Mouse (Mus musculus) gonadal fat pad, adult 2 months (tissue): ENCODE measurements around the gene Vps35. TPM values are rescaled to one million over a fixed set of nuclear protein-coding genes. Genes with fewer than 3 reads are reported as not detected.
A peak's percentile ranks its signal among the peaks of the same experiment; 100 is the strongest.

ENCODE experiments used
- DNase-seq: peaks from one replicate; pipeline ENCODE4 v3.0.0-alpha.2; 2012; ENCODE audit warnings: low read depth
- polyA plus RNA-seq: library from polyadenylated mRNA; depleted of rRNA; stranded (reverse); fragments of >200 nt; gene quantifications from 2 replicates; pipeline ENCODE4 v1.2.3, GENCODE M21; 2012; rRNA removed

Gene Vps35
- 30.7 and 33.1 TPM in 2 replicates for polyA plus RNA-seq

GRCm38 (mm10) chr8:85299434-85300077 lies at the start of gene Vps35, which contains the start of gene Orc6:
Gene Vps35, minus strand, starts transcription at chr8:85299802.
Gene Orc6, plus strand, starts transcription at chr8:85299632.
- DNase-seq = peak; percentile 56

- no peak for DNase-seq
Measured at GRCm38 (mm10) chr8:85339871-85340573, 40.4 kb upstream of the Vps35 start.

- no peak for DNase-seq
Measured at GRCm38 (mm10) chr8:85337681-85338080, 38.1 kb upstream of the Vps35 start.

- DNase-seq = no peak
Measured at GRCm38 (mm10) chr8:85336211-85336933, 36.8 kb upstream of the Vps35 start.

- DNase-seq = no peak
Measured at GRCm38 (mm10) chr8:85335105-85335504, 35.5 kb upstream of the Vps35 start.

- no peak for DNase-seq
Measured at GRCm38 (mm10) chr8:85329506-85329905, 29.9 kb upstream of the Vps35 start.

GRCm38 (mm10) chr8:85327036-85327435 lies 27.4 kb upstream of the Vps35 start:
- DNase-seq = no peak

- no peak for DNase-seq
Measured at GRCm38 (mm10) chr8:85323084-85323483, 23.5 kb upstream of the Vps35 start.

- DNase-seq = no peak
Measured at GRCm38 (mm10) chr8:85321981-85322380, 22.4 kb upstream of the Vps35 start.

GRCm38 (mm10) chr8:85318534-85318933 lies 18.9 kb upstream of the Vps35 start:
- DNase-seq = no peak

- DNase-seq = no peak
Measured at GRCm38 (mm10) chr8:85313036-85313435, 13.4 kb upstream of the Vps35 start.

- DNase-seq = no peak
Measured at GRCm38 (mm10) chr8:85311743-85312142, 12.1 kb upstream of the Vps35 start.

GRCm38 (mm10) chr8:85308564-85308963 lies 9.0 kb upstream of the Vps35 start:
- no peak for DNase-seq

- peak; percentile 40 for DNase-seq
Measured at GRCm38 (mm10) chr8:85303531-85303930, 3.9 kb upstream of the Vps35 start.

GRCm38 (mm10) chr8:85302931-85303330 lies 3.3 kb upstream of the Vps35 start:
- no peak for DNase-seq

GRCm38 (mm10) chr8:85301941-85302340 lies 2.3 kb upstream of the Vps35 start:
- DNase-seq = peak; percentile 62

GRCm38 (mm10) chr8:85298600-85299433 lies 785 bp downstream of the Vps35 start:
- no peak for DNase-seq

- DNase-seq = no peak
Measured at GRCm38 (mm10) chr8:85286846-85287245, 12.8 kb downstream of the Vps35 start.

- DNase-seq = no peak
Measured at GRCm38 (mm10) chr8:85227297-85227696, 72.3 kb downstream of the Vps35 start.

GRCm38 (mm10) chr8:85225688-85226087 lies 73.9 kb downstream of the Vps35 start, which contains the start of gene Olfr371:
Gene Olfr371, plus strand, starts transcription at chr8:85225988.
- DNase-seq = no peak

GRCm38 (mm10) chr8:85220992-85221391 lies 78.6 kb downstream of the Vps35 start:
- no peak for DNase-seq

- DNase-seq = no peak
Measured at GRCm38 (mm10) chr8:85220220-85220619, 79.4 kb downstream of the Vps35 start.
